Mouse (Mus musculus) kidney, postnatal 10 days (tissue): ENCODE data around the gene Nuak1.

Experiments used
- DNase-seq: peaks from one replicate; pipeline ENCODE4 v3.0.0; 2021; ENCODE audit warnings: mixed read lengths

Nuak1 gene

DNA sequence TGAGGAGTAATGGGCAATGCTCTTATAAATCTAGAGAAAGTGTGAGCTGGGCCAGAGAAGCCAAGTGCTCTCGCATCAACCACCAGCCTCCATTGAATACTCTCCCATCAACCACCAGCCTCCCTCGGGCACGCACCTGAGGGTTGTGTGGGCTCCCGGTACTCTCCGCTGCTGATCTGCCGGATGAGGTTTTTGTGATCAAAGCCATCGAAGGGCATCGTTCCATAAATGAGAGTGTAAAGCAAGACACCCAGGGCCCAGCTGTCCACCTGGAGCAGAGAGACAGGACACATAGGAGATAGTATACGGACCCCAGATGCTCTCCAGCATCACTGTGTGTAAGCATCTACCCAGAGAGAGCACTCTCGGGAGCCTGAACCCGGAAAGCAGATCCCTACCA is 62.4 kb downstream of the Nuak1 start:
- DNase-seq, result no peak

DNA sequence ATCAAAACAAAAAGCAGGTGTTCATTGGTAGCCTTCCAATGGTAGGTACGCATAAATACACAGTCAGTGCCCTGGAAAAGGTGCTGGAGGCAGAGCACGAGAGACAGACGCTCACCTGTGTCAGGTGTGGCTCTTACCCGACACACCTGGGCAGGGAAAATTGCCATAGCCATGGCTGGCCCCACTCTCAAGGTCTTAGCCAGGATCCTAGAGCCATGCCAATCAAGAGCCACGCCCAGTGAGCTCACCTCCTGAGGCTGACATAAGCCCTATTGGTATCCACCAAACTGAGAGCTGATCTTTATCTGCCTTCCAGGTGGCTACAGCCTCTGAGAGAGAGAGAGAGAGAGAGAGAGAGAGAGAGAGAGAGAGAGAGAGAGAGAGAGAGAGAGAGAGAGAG is 64.1 kb downstream of the Nuak1 start:
- no peak for DNase-seq

DNA sequence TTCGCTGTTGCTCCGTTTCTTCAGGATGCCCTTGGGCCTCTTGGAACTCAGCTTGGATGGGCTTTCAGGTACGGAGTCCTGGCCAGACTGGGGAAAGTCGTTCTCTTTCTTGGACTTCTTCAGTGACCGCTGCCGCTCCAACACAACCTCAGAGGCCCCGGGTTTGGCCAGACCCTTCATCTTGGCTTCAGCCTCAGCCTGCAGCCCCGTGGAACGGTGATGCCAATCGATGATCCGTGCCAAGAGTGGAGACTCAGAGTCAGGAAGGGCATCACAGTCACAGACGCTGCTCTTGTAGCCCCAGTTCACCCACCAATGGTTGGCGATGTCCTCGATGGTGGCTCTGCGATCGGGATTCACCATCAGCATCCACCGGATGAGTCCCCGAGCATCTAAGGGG is 65.4 kb downstream of the Nuak1 start:
- no peak for DNase-seq

DNA sequence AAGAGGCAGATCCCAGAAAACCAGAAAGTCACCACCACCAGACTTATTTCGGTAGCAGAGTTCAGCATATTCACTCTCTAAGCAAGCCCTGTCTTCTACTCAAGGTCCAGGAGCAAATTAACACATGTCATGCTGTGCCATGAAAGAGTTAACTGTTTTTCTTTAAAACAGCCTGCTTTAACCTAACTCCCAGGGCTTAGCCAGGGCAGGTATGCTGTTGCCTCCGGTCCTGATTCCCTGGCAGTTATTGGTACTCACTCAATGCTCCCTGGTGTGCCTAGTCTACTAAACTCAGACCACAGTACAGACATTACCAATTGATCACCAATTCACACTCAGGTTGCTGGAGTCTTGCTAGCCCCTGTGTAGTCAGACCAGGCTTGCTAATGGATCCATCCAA is 66.9 kb downstream of the Nuak1 start:
- DNase-seq, result no peak

DNA sequence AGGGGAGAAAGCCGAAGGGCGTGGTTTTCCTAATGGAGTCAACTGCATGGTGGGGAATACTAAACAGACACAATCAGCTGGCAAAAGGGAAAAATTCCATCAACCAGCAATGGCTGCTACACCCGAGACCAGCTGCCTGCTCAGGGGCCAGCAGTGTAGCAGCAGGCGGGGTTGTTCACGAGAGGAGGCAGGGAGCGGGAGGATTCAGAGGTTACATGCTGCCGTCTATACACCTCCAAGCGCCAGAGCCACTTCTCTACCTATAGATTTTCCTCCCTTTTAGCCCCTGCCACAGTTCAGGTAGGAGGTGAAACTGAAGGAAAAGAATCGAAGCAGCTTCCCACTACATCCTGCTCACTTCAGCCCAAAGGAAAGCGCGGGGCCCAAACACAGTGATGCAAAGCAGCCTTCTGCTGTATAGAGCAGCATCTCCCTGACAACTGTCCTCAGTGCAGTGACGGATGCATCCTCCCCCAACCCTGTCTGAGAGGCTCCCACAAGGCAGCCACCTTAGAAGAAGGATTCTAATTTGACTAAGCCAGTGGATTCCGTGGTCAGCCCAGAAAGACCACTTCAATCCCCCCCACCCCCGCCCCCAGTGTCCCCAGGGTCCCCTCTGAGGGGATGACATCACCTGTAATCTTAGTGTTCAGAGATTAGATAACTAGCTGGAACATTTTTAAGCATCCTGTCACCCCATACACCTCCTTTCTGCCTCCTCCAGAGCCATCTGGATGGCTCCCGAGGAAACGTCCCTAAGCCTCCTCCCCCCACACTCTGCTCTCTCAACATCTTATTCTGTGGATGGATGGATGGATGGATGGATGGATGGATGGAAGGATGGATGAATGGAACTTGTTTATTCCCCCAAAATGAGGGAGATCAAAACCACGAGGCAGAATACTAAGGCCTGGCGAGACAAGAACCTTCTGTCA is 68.0 kb downstream of the Nuak1 start:
- no peak for DNase-seq

DNA sequence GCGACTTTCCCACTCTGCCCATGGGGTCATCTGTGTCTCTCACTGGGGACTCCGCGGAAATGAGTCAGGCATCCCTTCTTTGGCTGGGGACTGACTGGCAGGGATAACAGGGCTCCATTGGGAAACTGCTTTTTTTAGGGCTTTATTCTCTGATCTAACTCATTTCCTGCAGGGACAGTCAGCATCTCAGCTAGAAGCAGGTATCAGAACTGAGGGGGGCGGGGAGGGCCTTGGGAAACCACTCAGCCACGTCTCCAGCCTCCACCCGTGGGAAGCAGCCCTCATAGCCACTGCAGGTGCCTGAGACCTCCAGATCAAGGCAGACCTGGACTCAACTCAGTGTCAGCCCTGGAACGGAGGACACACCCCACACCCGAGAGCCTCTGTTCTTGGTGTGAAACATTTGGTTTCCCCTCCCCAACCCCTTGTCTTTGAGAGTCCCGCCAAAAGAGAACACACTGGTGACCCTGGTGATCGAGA is 68.7 kb downstream of the Nuak1 start:
- DNase-seq, result no peak

DNA sequence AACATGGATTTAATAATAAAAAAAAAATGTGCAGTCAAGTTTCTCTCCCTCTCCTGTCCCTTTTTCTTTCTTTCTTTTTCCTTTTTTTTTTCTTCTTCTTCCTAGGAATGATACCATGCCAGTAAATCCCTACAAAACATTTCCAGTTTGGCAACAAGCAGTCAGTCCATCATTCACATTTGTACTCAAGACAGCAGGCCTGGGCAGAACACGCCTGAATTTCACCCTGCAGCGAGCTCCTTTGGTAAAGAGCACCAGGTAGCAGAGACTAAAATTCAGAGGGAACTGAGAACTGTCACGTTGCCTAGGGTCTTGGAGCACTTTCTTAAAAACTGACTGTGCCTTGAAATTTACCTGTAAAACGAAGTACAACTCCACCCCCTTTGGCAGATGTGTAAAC is 69.2 kb downstream of the Nuak1 start:
- DNase-seq, result no peak

DNA sequence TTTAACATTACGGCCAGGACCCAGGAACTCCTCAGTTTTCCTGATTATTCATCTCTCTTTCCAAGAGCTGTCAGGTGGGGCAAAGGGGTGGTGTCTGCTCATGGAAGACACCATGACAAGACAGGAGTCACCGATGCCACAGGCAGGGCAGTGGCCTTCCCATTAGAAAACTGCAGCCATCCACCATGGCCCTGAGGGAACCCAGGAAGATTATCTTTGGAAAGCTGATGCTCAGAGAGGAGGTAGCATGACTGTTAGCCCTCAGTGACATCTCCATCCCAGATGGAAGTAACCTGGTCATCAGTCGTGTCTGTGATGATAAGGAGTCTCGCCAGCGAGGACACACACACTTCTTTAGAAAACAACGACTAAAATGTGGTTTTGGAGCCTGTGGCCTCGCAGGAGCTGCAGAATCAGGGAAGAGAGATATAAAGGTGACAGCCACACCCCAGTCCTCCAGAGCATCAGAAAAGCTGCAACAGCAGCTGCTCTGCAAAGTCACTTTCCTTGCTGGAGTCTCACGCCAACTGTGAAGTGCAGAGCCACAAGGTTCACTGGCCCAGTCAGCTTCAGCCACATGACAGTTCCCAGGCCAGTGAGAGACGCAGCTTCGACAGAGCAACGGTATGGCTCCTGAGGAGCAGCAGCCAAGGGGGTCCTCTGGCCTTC is 70.6 kb downstream of the Nuak1 start:
- no peak for DNase-seq

DNA sequence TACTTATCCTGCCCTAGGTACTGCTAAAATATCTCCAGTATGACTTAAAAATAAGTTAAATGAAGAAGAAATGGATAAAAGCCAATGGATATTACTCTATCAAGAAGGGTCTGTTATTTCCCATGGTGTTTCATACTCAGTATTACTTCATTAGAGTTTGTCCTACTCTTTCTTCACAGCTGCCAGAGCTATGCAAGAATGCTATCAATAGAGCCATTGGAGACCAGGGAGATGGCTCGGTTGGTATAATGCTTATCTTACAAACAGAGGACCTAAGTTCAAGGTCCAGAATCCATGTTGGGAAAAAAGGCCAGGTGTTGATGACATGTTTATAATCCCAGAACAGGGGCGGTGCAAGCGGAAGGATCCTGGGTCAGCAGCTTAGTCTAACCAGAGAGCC is 72.2 kb downstream of the Nuak1 start:
- DNase-seq, result no peak

DNA sequence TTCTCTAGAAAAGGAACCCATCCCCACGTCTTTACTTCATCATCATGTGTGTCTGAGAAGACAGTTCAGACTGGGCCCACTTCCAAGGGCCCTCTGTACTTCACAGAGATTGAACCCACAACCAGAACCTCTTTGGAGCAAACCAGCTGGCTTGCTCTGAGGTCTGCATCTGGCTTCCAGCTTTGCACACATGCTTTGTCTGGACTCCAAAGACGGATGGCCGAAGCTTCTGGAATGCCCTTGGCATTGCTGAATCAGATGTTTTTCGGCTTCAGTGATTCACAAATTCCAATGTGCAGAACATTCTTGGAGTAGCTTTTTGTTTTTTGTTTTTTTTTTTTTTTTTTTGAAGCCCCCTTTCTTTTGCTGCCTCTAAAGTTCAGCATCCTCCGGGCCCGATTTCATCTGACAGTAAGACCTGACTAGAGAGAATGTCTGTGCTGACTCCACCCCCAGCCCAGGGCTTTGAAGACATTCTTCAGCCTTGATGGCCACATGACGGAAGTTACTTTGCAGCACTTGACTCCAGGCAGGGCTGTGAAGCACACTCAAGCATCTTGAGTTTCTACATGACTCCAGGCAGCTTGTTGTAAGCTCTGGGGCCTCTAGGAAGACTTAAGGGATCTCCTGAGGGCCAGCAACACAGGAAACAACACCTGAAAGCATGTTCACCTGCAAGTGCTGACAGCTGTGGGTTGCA is 75.1 kb downstream of the Nuak1 start:
- peak; percentile 41 for DNase-seq

DNA sequence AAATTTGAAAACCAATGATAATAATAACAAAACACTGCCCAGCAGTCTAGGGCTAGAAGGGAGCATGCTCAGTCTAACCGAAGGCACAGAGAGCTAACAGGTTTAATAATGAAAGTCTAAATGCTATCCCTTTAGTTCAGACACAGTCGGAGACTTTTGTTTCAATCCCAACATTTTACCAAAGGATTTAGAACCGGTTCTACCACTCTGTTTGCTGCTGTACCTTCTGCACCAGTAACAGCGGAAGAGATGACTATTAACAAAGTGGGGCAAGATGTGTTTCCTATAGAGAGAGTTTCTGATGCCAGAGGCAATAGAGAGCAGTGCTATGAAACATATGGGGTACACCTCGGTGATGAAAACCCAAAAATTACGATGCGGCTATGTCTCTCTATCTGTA is 76.6 kb downstream of the Nuak1 start:
- no peak for DNase-seq

DNA sequence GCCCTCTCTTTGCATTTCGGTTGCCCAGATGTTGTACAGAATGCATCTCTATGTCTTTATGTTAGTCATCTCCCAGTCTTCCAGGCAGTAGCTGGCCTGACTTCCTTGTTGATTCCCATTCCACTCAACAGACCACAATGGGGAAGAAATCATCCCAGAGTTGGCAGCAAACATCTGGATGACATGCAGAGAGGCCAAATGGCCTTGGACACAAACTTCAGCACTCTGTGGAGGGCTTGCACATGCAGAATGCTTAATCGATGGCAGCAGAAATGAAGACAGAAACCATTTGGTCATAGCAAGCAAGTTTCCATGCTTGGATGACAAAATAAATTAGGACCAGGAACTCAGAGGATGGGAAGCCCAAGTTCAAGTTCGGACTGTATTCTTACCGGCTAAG is 79.4 kb downstream of the Nuak1 start:
- DNase-seq, result peak; percentile 45

DNA sequence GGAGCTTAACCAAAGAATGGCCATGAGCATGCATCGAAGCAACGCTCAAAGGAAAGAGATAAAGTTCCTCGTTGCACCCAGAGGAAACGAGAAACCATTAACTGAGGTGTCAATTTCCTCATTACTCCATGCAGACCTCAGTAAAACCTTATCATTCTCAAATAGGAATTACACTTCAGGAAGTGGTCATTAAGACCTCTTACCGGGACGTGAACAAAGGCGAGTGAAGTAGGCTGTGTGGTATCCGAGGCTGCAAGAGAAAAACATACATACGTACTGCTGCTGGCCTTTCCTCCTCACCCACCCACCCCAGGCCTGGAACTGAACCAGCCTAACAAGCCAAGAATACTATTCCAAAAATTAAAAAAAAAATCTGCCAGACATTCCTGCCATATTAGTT is 80.0 kb downstream of the Nuak1 start:
- DNase-seq, result no peak

DNA sequence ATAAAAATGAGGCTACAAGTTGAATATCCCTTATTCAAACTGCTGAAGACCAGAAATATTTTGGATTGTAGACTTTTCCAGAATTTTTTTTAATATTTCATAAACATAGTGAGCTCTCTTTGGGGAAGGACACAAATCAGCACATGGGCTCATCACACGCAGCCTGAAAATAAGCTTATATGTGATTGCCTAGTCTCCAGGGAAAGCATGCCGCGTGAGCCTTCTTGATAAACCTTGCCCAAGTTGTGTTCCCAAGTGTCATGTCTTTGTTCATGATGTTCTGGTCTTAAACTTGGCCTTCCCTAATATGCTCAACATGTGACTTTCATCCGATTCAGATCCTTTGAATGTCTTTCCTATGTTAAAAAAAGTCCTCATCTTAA is 81.7 kb downstream of the Nuak1 start:
- no peak for DNase-seq

DNA sequence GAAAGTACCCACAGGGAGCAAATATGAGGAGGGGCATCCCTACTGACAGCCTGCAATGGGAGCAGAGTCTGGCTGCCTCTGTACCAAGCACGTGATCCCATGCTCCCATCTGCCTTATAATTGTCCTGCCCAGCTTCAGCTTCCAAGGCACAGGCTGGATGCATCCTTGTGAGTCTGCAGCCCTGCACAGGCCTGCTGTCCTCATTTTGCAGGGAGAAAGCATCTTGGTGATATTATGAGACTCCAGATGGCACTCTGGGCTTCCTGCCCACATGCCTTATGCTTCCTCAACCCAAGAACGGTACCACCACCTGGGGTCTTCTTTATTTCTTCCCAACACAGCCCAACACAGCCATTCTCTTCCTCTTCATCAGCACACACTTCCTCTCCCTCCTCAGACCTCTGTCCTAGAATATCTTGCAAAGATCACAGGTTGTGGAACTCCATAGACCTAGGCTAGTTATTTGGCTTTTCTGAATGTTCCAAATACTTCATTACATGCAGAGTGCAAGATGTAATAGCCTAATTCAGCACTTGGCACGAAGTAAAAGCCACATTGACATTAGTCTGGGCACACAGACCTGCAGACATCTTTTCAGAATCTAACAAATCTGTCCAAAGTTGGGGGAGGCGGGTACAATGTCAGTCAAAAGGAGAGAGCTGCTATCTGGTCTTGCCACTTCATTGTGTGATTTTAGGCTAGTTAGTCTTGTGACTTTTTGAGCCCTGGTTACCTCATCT is 82.2 kb downstream of the Nuak1 start:
- no peak for DNase-seq

DNA sequence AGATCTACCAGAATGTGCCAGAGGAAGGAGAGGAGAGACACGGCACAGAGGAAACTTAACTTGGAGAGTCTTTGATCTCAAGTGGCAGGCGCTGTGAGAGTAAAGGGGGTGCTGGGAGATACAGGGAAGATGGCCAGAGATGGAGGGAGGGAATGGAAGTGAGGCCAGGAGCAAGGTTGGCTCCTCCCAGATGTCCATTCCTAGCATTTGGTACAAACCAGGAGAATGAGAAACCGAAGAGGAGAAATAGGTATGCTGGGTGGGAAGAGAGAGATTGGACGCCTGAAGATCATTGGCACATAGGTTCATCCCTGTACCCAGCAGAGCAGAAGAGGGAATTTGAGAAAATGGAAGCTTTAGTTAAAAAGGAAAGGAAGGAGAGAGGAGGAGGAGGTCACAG is 82.8 kb downstream of the Nuak1 start:
- DNase-seq, result no peak

DNA sequence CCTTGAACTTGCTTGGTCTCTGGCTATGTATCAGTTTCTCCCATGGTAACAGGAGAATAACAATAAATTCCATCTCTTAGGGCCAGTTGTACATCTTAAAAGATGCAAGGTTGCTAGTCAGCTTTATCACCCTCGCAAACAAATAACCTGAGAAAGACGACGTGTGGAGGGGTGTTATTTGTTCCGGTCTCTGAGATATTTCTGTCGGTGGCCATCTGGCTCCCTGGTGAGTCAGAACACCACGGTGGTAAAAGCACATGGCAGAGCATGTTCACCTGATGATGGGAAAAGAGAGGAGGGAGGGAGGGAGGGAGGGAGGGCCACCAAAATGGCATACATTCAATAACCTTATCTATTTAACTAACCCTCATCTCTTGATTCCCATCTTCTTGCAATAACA is 86.1 kb downstream of the Nuak1 start:
- no peak for DNase-seq

DNA sequence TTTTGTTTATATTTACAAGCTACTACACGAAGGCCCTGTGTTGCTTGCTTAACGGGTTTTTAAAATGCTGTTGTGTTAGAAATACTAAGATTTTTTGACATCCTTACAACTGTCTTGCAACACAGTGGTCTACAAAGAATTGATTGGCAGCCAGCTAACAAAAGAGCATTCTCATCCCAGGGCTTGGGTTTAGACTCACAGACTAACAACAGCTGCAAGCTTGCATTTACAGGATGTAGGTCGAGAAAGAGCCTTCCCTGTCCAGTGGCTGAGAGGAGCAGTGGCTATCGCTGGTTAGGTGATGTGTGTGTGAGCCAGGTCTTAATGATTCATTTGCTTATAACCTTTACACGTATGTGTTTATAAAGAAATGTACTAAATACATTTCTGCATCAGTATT is 94.7 kb downstream of the Nuak1 start:
- DNase-seq, result no peak

DNA sequence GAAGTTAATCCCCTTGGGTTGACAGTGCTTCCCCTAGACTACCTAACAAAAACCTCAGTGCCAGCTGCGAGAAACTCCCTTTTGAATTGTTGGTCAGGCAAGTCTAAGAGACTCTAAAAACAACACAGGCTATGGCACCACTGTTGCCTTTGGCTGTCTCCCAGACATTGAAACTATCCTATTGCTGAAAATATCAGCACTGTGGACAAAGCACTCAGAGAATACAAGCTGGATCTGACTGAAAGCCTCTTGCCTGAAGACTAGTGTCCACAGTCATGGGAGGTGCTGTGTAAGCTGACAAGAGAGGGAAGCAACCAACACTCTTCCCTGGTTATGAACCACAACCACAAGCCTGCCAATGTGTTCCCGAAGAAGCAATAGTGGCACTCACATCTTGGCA is 96.9 kb downstream of the Nuak1 start:
- DNase-seq, result no peak

DNA sequence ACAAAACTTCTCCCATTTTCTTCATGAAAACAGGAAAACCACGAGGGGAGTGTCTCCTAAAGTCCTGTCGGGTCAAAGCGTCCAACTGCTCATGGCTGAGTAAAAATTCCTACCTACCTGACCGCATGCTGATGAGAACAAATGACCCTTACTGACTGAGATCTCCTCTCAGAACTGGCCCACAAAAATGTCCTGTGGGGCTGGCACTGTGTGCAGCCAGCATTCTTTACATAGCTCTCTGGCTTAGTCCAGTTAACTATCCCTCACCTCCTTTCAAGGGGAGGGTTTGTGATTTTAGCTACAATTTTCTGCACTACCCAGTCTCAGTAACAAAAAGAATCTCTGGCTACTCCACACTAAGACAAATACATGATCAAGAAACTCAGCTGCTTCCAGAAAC is 100.9 kb downstream of the Nuak1 start:
- DNase-seq, result no peak

DNA sequence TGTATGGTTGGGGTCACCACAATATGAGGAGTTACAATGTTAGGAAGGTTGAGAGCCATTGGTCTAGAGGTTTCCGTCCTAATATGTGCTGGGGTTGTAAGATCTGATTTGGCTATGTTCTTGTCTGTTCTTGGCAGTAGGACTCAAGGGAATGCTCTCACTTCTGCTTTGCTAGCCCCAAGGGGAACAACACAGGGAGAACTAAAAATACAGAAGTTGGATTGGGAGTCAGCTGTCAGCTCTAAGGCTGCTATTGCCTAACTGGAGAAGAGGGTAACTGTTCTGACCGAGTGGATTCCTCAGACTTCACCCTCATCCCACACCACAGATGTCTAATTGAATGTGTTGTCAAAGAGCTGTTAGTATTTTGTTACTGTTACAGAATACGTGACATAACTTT is 101.6 kb downstream of the Nuak1 start:
- no peak for DNase-seq

DNA sequence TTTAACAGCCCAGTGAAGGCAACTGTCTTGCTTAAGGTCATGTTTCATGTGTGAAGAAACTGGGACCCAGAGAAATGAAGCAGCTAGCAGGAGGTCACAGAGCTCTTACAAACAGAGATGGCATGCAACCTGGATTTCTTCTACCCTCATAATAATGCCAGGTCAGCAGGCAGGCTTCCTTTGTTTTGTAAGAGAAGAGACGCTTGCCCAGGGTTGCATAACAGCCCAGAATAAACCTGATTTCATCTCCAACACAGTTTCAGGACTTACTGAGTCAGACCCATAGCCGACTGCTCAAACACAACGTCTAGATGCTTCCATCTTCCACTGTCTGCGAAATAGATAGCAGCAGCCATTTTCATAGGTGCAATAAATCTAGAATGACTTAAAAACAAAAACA is 105.0 kb downstream of the Nuak1 start:
- no peak for DNase-seq

DNA sequence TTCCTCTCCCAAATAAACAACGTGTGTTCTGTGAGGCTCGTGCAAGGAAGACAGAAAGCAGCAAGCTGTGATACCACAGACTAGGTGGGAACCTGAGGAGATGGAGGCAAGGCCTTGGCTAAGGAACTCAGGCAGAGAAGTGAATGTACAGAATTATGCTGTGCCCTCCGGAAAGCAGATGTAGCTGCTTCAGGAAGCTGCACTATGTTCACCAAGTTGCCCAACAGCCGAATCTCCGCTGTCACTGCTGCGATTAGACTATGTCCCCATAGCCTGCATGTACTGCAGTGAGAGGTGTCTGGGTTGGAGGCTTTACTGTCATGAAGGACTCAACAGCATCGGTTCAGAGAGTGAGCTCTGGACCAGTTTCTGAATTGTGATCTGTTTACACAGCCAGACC is 110.6 kb downstream of the Nuak1 start:
- no peak for DNase-seq
